Mouse (Mus musculus): ENCODE measurements around the gene Drd5.

DNA sequence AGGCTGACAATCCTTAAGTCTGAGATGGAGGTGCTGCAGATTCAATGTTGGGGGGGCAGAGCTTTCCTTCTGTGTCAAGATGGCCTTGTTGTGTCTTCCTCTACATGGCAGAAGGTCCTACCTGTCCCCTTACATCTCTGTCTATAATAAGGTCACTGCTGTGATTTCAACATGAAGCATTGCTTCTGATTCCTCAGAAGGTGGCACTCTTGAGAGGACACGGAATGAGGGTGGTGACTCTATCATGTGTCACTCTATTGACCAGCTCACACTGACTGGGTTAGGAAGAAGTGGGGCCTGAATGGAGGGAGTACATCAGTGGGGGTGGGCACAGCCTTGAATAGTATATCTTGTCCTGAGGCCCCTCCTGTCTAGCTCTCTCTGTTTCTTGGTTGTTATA, 15.4 kb downstream of the Drd5 start:
- no peak for TF ChIP-seq POLR2A (IDR thresholded peaks at IDR 0.05; ENCODE audit: control insufficient read depth, low read depth, low read length)
- TF ChIP-seq CTCF (IDR thresholded peaks at IDR 0.05; ENCODE audit: control insufficient read depth, insufficient read depth, insufficient replicate concordance, low read depth, low read length): no peak
